Mouse (Mus musculus) liver, postnatal 0 days (tissue): ENCODE data around the gene Ptk6.

Experiments used
- CTCF ChIP-seq: sonication (generic); IDR thresholded peaks from 2 replicates; pipeline ENCODE4 v1.5.1; 2016; ENCODE audit warnings: antibody characterized with exemption, low read depth
- EP300 ChIP-seq: IDR thresholded peaks from 2 replicates; pipeline ENCODE4 v1.6.1; 2016; ENCODE audit warnings: antibody characterized with exemption, low read depth, mild to moderate bottlenecking

GRCm38 (mm10) chr2:181227122-181227521 is 24.5 kb upstream of the Ptk6 start:
- TF ChIP-seq CTCF: no peak
- no peak for TF ChIP-seq EP300
